Mouse (Mus musculus) small intestine, adult 2 months (tissue): ENCODE data around the gene Tmcc2.

Source experiments
- CTCF ChIP-seq: fragments of 200-500 bp; IDR thresholded peaks from 2 replicates; pipeline ENCODE4 v1.5.1; 2012; ENCODE audit warnings: low read depth, mild to moderate bottlenecking, control low read depth, inconsistent platforms, low read length, moderate library complexity, mixed read lengths; ENCODE audit not compliant: insufficient replicate concordance, insufficient read length; ENCODE audit errors: extremely low read depth
- POLR2A ChIP-seq: fragments of 200-500 bp; IDR thresholded peaks from 2 replicates; pipeline ENCODE4 v1.6.1; 2012; ENCODE audit warnings: low read depth, mild to moderate bottlenecking, control low read depth, inconsistent platforms, low read length, moderate library complexity

DNA sequence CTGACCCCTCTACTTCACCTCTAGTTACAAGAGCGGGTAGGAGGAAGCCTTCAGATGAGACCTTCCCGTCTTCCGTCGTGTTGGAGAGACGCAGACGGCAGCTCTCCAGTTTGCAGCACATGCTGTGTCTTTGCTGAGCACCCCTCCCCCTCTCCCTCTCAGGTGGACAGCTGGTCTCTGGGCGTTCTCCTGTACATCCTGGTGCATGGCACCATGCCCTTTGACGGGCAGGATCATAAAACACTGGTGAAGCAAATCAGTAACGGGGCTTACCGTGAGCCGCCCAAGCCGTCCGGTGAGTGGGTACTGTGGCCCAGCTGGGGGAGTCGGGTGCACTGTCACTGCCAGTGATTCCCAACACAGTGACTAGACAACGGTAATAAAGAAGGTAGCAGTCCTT, 60.7 kb downstream of the Tmcc2 start:
- TF ChIP-seq CTCF: no peak
- TF ChIP-seq POLR2A: no peak
